Mouse (Mus musculus): ENCODE data around the gene Serping1.
A peak's percentile ranks its signal among the peaks of the same experiment; 100 is the strongest.

Gene Serping1

GRCm38 (mm10) chr2:84779210-84779609, 4.0 kb upstream of the Serping1 start:
- no peak for DNase-seq (ENCODE audit: low spot score)

GRCm38 (mm10) chr2:84777706-84778105, 2.5 kb upstream of the Serping1 start:
- no peak for DNase-seq (ENCODE audit: low spot score)

- no peak for DNase-seq (ENCODE audit: low spot score)
These were observed 421 bp upstream of the Serping1 start for GRCm38 (mm10) chr2:84775665-84776064.

GRCm38 (mm10) chr2:84774751-84775150, 493 bp downstream of the Serping1 start:
- DNase-seq (ENCODE audit: low spot score), result peak; percentile 75

- DNase-seq (ENCODE audit: low spot score), result no peak
These were observed 2.0 kb downstream of the Serping1 start for GRCm38 (mm10) chr2:84773195-84773594.

GRCm38 (mm10) chr2:84772454-84772853, 2.8 kb downstream of the Serping1 start:
- DNase-seq (ENCODE audit: low spot score), result no peak

- DNase-seq (ENCODE audit: low spot score), result no peak
These were observed 4.7 kb downstream of the Serping1 start for GRCm38 (mm10) chr2:84770501-84770900.

GRCm38 (mm10) chr2:84762818-84763217, 12.4 kb downstream of the Serping1 start:
- no peak for DNase-seq (ENCODE audit: low spot score)

GRCm38 (mm10) chr2:84762295-84762694, 12.9 kb downstream of the Serping1 start:
- no peak for DNase-seq (ENCODE audit: low spot score)

GRCm38 (mm10) chr2:84761840-84762239, 13.4 kb downstream of the Serping1 start:
- no peak for DNase-seq (ENCODE audit: low spot score)

GRCm38 (mm10) chr2:84761309-84761708, 13.9 kb downstream of the Serping1 start:
- no peak for DNase-seq (ENCODE audit: low spot score)

- no peak for DNase-seq (ENCODE audit: low spot score)
These were observed 14.5 kb downstream of the Serping1 start for GRCm38 (mm10) chr2:84760777-84761176.

GRCm38 (mm10) chr2:84758542-84759127, 16.6 kb downstream of the Serping1 start:
- DNase-seq (ENCODE audit: low spot score), result no peak

GRCm38 (mm10) chr2:84757026-84757682, 18.1 kb downstream of the Serping1 start:
- no peak for DNase-seq (ENCODE audit: low spot score)

- DNase-seq (ENCODE audit: low spot score), result no peak
These were observed 19.0 kb downstream of the Serping1 start for GRCm38 (mm10) chr2:84756245-84756644.

GRCm38 (mm10) chr2:84750115-84750514, 25.1 kb downstream of the Serping1 start:
- DNase-seq (ENCODE audit: low spot score), result no peak

GRCm38 (mm10) chr2:84744126-84744525, 31.1 kb downstream of the Serping1 start:
- no peak for DNase-seq (ENCODE audit: low spot score)

GRCm38 (mm10) chr2:84743561-84743960, 31.7 kb downstream of the Serping1 start, which contains the start of gene Gm19426:
Gene Gm19426 (minus strand): TSS chr2:84743655.
- DNase-seq (ENCODE audit: low spot score), result peak; percentile 82

GRCm38 (mm10) chr2:84742451-84743283, 32.6 kb downstream of the Serping1 start:
- peak; percentile 62 for DNase-seq (ENCODE audit: low spot score)

- DNase-seq (ENCODE audit: low spot score), result no peak
These were observed 33.3 kb downstream of the Serping1 start for GRCm38 (mm10) chr2:84741841-84742450.

- no peak for DNase-seq (ENCODE audit: low spot score)
These were observed 34.5 kb downstream of the Serping1 start for GRCm38 (mm10) chr2:84740608-84741333.
